Mouse (Mus musculus) spleen, adult 2 months (tissue): ENCODE results near the gene Pomp. TPM values are rescaled to one million over a fixed set of nuclear protein-coding genes. Genes with fewer than 3 reads are reported as not detected.
"Not testable (repeated sequence)": the region's sequence is repeated elsewhere in the genome, so short reads cannot be mapped to it uniquely, and the experiment has no call there.

Experiments used
- DNase-seq, 2 experiments: peaks; one replicate each; pipeline versions ENCODE4 v3.0.0 to v3.0.0-alpha.2; 2012 to 2021; ENCODE audit warnings: low spot score in 2 of 2, low read depth in 1 of 2
- H3K27ac ChIP-seq: fragments of 200-500 bp; 2 replicates; pipeline ENCODE4 v1.5.1; 2012; ENCODE audit warnings: low read length, inconsistent platforms; ENCODE audit not compliant: insufficient read depth
- H3K27me3 ChIP-seq: fragments of 200-500 bp; 2 replicates; pipeline ENCODE4 v1.6.1; 2012; ENCODE audit warnings: mild to moderate bottlenecking, moderate library complexity, low read length, inconsistent platforms; ENCODE audit not compliant: control insufficient read depth, insufficient read depth
- H3K36me3 ChIP-seq: fragments of 200-500 bp; 2 replicates; pipeline ENCODE4 v1.6.1; 2012; ENCODE audit warnings: mild to moderate bottlenecking, low read length, inconsistent platforms; ENCODE audit not compliant: control insufficient read depth, insufficient read depth
- H3K4me1 ChIP-seq: fragments of 200-500 bp; 2 replicates; pipeline ENCODE4 v1.6.1; 2011; ENCODE audit warnings: inconsistent platforms; ENCODE audit not compliant: control insufficient read depth, insufficient read depth, insufficient read length
- H3K4me3 ChIP-seq: fragments of 200-500 bp; 2 replicates; pipeline ENCODE4 v1.5.1; 2011; ENCODE audit warnings: mild to moderate bottlenecking, inconsistent platforms; ENCODE audit not compliant: insufficient read depth, insufficient read length; ENCODE audit errors: extremely low read depth
- CTCF ChIP-seq: fragments of 200-500 bp; IDR thresholded peaks from 2 replicates; pipeline ENCODE4 v1.5.1; 2011; ENCODE audit warnings: mild to moderate bottlenecking, inconsistent platforms; ENCODE audit not compliant: insufficient read depth, insufficient read length, insufficient replicate concordance; ENCODE audit errors: extremely low read depth
- POLR2A ChIP-seq: fragments of 200-500 bp; IDR thresholded peaks from 2 replicates; pipeline ENCODE4 v1.6.1; 2011; ENCODE audit warnings: low read depth, low read length, inconsistent platforms
- WGBS: fragments of 180-500 bp; shearing (Covaris S2); methylation state at CpG from one replicate; pipeline ENCODE4 v1.1.7; 2018; 5-methylcytosine and 5-hydroxymethylcytosine counted together
- polyA plus RNA-seq: library from polyadenylated mRNA; depleted of rRNA; stranded (reverse); fragments of >200 nt; gene quantifications from 2 replicates; pipeline ENCODE4 v1.2.3, GENCODE M21; 2012

Pomp gene
- polyA plus RNA-seq, 1 experiment = 22.8 TPM

DNA sequence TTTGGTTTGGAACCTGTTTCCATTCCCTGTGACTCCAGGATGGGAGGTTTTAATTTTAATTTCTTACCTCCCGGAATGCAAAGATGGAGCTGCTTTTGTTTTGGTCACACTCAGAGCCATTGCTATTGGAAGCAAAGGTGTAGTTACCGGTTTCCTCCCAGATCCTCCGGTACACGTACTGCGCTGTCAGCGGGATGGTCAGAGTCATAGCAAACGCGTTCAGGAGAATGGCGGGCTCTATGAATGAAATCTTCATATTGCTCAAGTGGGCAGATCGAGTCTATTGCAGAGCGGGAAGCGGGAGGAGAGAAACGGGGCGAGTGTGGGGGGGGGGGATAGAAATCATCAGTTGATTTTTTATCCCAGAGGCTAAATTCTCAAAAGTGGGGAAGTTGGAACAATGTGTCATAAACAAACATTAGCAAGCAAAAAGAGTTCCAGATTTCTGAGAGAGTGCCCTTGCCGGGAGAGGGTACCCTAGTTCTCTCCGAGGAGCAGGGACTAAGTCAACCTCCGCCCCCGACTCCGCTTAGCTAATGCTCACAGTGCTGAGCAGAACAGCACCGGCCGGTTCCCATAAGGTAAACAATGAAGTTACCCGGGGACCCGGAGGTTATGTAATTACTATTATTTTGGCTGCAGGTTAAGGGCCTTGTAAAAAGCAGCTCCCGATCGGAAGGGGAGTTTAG lies 33.6 kb downstream of the Pomp start:
- 10% methylated on average over 25 of the region's 25 CpGs for WGBS
- peak in 1 of 2 experiments; percentile 21 for DNase-seq
- Histone ChIP-seq H3K36me3 (no peaks in the 10 kb centered on the region), H3K4me3 (peak overlapping the region; percentile 80), H3K4me1 (peaks cover 8% of the 10 kb centered on the region; the same call in 1 of the 2 replicates), H3K27me3 (no peaks in the 10 kb centered on the region), H3K27ac (peak overlapping the region; percentile 80)
- TF ChIP-seq CTCF (no peak), POLR2A (no peak)

DNA sequence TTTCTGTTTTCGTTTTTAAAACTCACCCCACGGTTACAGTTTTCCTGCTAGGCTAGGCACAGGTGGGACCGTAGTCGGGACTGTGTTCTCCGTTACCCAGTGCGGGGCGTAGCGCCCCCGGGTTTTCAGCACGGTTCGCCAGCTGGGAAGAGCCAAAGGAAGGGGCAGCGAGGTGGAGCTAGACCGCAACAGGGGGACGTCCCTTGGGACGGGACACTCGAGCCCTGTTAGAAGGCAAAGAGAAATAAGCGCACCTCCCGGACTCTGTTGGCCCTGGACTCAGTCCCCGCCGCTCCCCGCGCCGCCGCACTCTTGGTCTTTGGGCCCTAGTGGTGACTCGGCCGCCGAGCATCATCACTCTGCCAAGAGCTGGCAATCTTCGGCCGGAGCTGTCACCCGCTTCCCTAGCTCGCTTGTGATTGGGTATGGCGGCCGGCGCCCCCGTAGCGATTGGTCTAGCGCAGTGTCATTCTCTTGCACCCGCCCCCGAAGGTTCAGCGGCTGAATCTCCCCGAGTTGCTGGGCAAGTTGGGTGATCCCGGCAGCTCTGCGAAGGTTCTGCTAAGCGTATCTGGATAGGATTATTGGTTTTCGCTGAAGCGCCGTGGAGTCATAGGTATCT lies 34.3 kb downstream of the Pomp start, which contains the start of gene Slc46a3:
Gene Slc46a3 (minus strand): TSS at position 361 of the 622 bp plus-strand sequence.
- Histone ChIP-seq H3K27me3 (no peaks in the 10 kb centered on the region), H3K4me1 (peaks cover 11% of the 10 kb centered on the region; the same call in 1 of the 2 replicates), H3K27ac (peak within 1 kb of the TSS; percentile 80), H3K4me3 (peak within 1 kb of the TSS; percentile 80), H3K36me3 (no peaks in the 10 kb centered on the region)
- peak; percentile 3; the same call in 1 of the 2 replicates for TF ChIP-seq CTCF
- peak; percentile 33 for TF ChIP-seq POLR2A
- peak; percentile 87 to 89 for DNase-seq
- WGBS = under 1% methylated on average over 47 of the region's 47 CpGs

DNA sequence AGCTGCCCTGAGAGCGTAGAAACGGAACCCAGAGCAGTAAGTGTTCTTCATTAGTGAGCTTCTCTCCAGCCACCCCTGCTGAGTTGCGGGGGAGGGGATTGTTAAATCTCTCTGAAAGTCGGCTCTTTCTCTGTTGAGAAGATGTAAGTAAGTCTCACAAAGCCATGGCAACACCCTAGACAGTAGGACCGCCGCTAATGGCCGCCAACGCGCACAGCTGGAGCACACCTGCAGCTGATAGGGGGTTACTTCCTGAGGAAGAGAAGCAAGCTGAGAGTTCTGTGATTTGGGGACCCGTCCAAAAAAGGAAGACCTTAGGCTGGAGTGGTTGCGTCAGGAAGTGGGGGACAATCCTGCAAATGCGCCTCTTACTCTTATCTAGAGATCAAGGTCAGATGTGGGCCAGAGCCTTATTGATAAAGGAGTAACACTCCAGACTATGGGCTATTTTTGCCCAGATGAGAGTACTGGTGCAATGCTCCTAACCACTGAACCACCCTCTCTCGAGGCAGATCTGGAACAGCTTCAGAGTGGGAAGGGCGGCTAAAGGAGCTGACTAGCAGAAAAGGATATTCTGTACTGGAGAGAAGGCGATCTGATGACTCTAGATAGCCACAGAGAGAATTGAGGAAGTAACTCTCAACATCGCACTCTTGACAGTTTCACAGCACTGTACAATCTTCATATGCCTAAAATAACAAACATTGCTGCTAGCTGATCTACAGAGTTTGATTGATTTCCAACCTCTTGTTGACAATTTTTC lies 35.4 kb downstream of the Pomp start:
- peak overlapping the region; percentile 80 for H3K4me3 ChIP-seq
- peaks cover 11% of the 10 kb centered on the region; the same call in 1 of the 2 replicates for H3K4me1 ChIP-seq
- H3K36me3 ChIP-seq = no peaks in the 10 kb centered on the region
- no peaks in the 10 kb centered on the region for H3K27me3 ChIP-seq
- no peak for TF ChIP-seq CTCF
- TF ChIP-seq POLR2A = no peak
- DNase-seq = peak in 1 of 2 experiments; percentile 47
- peak overlapping the region; percentile 79 for H3K27ac ChIP-seq
- 5% methylated on average over 16 of the region's 16 CpGs for WGBS

DNA sequence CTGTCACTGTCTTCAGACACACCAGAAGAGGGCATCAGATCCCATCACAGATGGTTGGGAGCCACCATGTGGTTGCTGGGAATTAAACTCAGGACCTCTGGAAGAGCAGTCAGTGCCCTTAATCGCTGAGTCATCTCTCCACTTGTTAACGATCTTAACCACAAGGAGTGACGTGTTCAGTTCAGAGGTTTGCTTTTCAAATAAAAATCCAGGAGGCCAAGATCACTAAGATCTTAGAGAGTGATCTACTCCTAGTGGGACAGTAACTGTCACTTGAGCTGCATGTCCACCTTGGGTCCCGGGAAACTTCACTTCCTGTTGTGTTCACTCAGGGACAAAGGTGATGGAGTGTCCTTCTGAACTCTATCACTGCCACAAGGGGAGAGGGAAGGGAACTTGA lies 36.2 kb downstream of the Pomp start:
- H3K4me3 ChIP-seq, H3K27ac ChIP-seq, H3K36me3 ChIP-seq, DNase-seq, H3K27me3 ChIP-seq: not testable (repeated sequence)
- 19% methylated on average over 4 of the region's 4 CpGs for WGBS
- peaks cover 11% of the 10 kb centered on the region; the same call in 1 of the 2 replicates for H3K4me1 ChIP-seq

DNA sequence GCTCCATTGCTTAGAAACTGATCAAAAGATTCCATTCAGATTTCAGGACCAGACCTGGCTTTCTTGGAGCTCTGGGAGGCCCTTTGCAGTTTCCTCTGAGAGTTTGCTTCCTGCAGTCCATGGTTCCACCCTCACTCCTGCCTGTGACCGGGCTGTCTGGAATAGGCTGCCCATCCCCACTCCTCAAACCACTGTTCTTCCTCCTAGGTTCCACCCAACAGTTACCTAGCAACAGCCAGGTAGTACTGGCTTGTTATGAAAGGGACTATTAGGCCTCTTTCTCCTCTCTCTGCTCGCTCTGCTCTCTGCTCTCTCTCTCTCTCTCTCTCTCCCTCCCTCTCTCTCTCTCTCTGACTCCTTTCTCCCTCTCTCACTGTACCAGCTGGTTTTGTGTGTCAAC lies 38.0 kb downstream of the Pomp start:
- TF ChIP-seq CTCF = no peak
- no peak for TF ChIP-seq POLR2A
- H3K4me3 ChIP-seq = no peak overlapping the region
- 76% methylated on average over 2 of the region's 2 CpGs for whole genome bisulfite sequencing
- no peak overlapping the region for H3K27ac ChIP-seq
- DNase-seq = no peak
- H3K36me3 ChIP-seq = no peaks in the 10 kb centered on the region
- no peaks in the 10 kb centered on the region for H3K27me3 ChIP-seq
- H3K4me1 ChIP-seq = peaks cover 11% of the 10 kb centered on the region; the same call in 1 of the 2 replicates

DNA sequence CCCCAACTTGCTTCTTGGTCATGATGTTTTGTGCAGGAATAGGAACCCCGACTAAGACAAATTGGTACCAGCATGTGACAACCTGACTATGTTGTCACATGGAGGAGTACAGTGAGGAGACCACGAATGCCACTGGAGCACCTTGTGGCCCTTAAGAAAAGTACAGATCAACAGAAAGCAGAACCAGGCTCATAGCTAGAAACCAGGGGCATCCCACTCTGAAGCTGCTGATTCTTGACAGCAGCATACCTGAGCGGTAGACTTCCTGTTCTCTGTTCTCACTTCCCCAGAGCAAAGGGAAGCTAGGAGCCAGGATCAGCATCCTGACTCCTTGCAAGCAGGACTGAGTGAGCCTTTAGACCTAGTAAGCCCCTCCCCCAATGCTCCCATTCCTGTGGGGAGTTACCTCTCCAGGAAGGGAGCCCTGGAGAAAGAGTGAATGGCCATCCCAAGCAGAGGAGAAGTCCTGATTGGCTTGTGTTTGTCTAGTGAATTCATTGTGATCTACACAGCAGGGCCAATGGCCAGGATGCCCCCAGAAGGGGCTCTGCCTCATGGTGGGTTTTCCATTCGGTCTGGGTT lies 38.8 kb downstream of the Pomp start:
- 48% methylated on average over 4 of the region's 4 CpGs for WGBS
- peak; percentile 27 to 63 for DNase-seq
- H3K27me3 ChIP-seq = no peaks in the 10 kb centered on the region
- no peaks in the 10 kb centered on the region for H3K36me3 ChIP-seq
- 0 out of 2 replicates have a peak overlapping the region, but pooled peaks have one; percentile 10 for H3K27ac ChIP-seq
- no peak overlapping the region for H3K4me3 ChIP-seq
- peaks cover 11% of the 10 kb centered on the region; the same call in 1 of the 2 replicates for H3K4me1 ChIP-seq
- TF ChIP-seq POLR2A (no peak), CTCF (peak; percentile 1; the same call in 1 of the 2 replicates)
